Mouse (Mus musculus) ES-Bruce4 (cell line): ENCODE results near the gene BC025920. TPM values are rescaled to one million over a fixed set of nuclear protein-coding genes. Genes with fewer than 3 reads are reported as not detected.

Source experiments
- H3K27ac ChIP-seq: 2 replicates; pipeline ENCODE4 v1.5.1; 2012; ENCODE audit warnings: low read length, inconsistent platforms; ENCODE audit not compliant: insufficient read depth
- H3K27me3 ChIP-seq: 2 replicates; pipeline ENCODE4 v1.6.1; 2012; ENCODE audit warnings: mild to moderate bottlenecking, low read length, inconsistent platforms; ENCODE audit not compliant: control insufficient read depth, poor library complexity, insufficient read depth, severe bottlenecking
- H3K36me3 ChIP-seq: 2 replicates; pipeline ENCODE4 v1.6.1; 2012; ENCODE audit warnings: inconsistent platforms, mild to moderate bottlenecking, low read length, moderate library complexity; ENCODE audit not compliant: control insufficient read depth, poor library complexity, insufficient read depth, severe bottlenecking
- H3K4me1 ChIP-seq: one replicate; pipeline ENCODE4 v1.8.1; 2011; ENCODE audit warnings: low read length; ENCODE audit not compliant: control insufficient read depth, insufficient read depth
- H3K4me3 ChIP-seq: 2 replicates; pipeline ENCODE4 v1.5.1; 2011; ENCODE audit warnings: low read depth, mild to moderate bottlenecking, low read length
- H3K9ac ChIP-seq: 2 replicates; pipeline ENCODE4 v1.6.1; 2012; ENCODE audit warnings: low read depth, mild to moderate bottlenecking, inconsistent platforms; ENCODE audit not compliant: poor library complexity, severe bottlenecking
- H3K9me3 ChIP-seq: replicated peaks from 2 replicates; pipeline ENCODE4 v1.6.1; 2012; ENCODE audit warnings: mild to moderate bottlenecking, low read length, inconsistent platforms; ENCODE audit not compliant: control insufficient read depth, poor library complexity, insufficient read depth, severe bottlenecking
- CTCF ChIP-seq: IDR thresholded peaks from one replicate; pipeline ENCODE4 v1.8.1; 2011; ENCODE audit warnings: low read depth, low read length
- EP300 ChIP-seq: IDR thresholded peaks from 2 replicates; pipeline ENCODE4 v1.6.1; 2011; ENCODE audit warnings: low read depth, low read length; ENCODE audit not compliant: insufficient read depth
- POLR2A ChIP-seq: IDR thresholded peaks from one replicate; pipeline ENCODE4 v1.8.1; 2011; ENCODE audit warnings: low read length; ENCODE audit not compliant: insufficient read depth
- polyA plus RNA-seq: library from polyadenylated mRNA; stranded (reverse); fragments of >200 nt; gene quantifications from 2 replicates; pipeline ENCODE4 v1.2.4, GENCODE M21; 2011; ENCODE audit warnings: low read depth; ENCODE audit not compliant: missing spikeins, insufficient read depth, insufficient read length

The BC025920 gene
- 3.2 and 3.9 TPM in 2 replicates for polyA plus RNA-seq

- Histone ChIP-seq H3K4me1 (no peaks in the 10 kb centered on the region), H3K4me3 (peak within 1 kb of the TSS; percentile 100), H3K36me3 (no peaks in the 10 kb centered on the region), H3K27ac (peak within 1 kb of the TSS; percentile 97), H3K9me3 (no peaks in the 10 kb centered on the region), H3K27me3 (no peaks in the 10 kb centered on the region), H3K9ac (peak within 1 kb of the TSS; percentile 50)
- TF ChIP-seq EP300 (peak; percentile 25; the same call in 1 of the 2 replicates), POLR2A (peak; percentile 51), CTCF (no peak)
Measured at GRCm38 (mm10) chr10:81605974-81606751, at the start of gene BC025920. TSS of gene BC025920 (plus strand) at chr10:81606270.

GRCm38 (mm10) chr10:81556282-81556681 is 49.8 kb upstream of the BC025920 start:
- H3K4me3 ChIP-seq: no peak overlapping the region
- no peaks in the 10 kb centered on the region for H3K9me3 ChIP-seq
- no peaks in the 10 kb centered on the region for H3K27me3 ChIP-seq
- H3K36me3 ChIP-seq: no peaks in the 10 kb centered on the region
- H3K27ac ChIP-seq: no peak overlapping the region
- H3K4me1 ChIP-seq: no peaks in the 10 kb centered on the region
- no peak for TF ChIP-seq EP300
- TF ChIP-seq CTCF: peak; percentile 63
- TF ChIP-seq POLR2A: no peak
- H3K9ac ChIP-seq: no peak overlapping the region

GRCm38 (mm10) chr10:81557491-81557890 is 48.6 kb upstream of the BC025920 start:
- TF ChIP-seq CTCF (no peak), POLR2A (no peak), EP300 (no peak)
- H3K36me3 ChIP-seq: no peaks in the 10 kb centered on the region; the same call in 1 of the 2 replicates
- H3K27me3 ChIP-seq: no peaks in the 10 kb centered on the region
- H3K4me3 ChIP-seq: no peak overlapping the region
- no peak overlapping the region for H3K27ac ChIP-seq
- H3K9ac ChIP-seq: no peak overlapping the region
- no peaks in the 10 kb centered on the region for H3K4me1 ChIP-seq
- no peaks in the 10 kb centered on the region for H3K9me3 ChIP-seq

GRCm38 (mm10) chr10:81559163-81559626 is 46.9 kb upstream of the BC025920 start, which contains the start of gene Aes:
TSS of gene Aes (plus strand) at chr10:81559488.
- Histone ChIP-seq H3K9ac (peak within 1 kb of the TSS; percentile 98), H3K9me3 (no peaks in the 10 kb centered on the region), H3K36me3 (no peaks in the 10 kb centered on the region; the same call in 1 of the 2 replicates), H3K27me3 (no peaks in the 10 kb centered on the region), H3K4me1 (peaks cover 6% of the 10 kb centered on the region), H3K4me3 (peak within 1 kb of the TSS; percentile 94), H3K27ac (no peak within 1 kb of the TSS)
- no peak for TF ChIP-seq CTCF
- no peak for TF ChIP-seq POLR2A
- TF ChIP-seq EP300: no peak

- Histone ChIP-seq H3K9ac (peak overlapping the region; percentile 98), H3K4me1 (peaks cover 6% of the 10 kb centered on the region), H3K36me3 (no peaks in the 10 kb centered on the region; the same call in 1 of the 2 replicates), H3K27ac (no peak overlapping the region), H3K4me3 (peak overlapping the region; percentile 94), H3K9me3 (no peaks in the 10 kb centered on the region), H3K27me3 (no peaks in the 10 kb centered on the region)
- TF ChIP-seq POLR2A (no peak), CTCF (no peak), EP300 (no peak)
Measured at GRCm38 (mm10) chr10:81559627-81560539, 46.2 kb upstream of the BC025920 start.
